Mouse (Mus musculus) ES-E14 (cell line): ENCODE measurements at regions not wholly inside any gene's neighbourhood (a gene's known extent, or its start where the extent isn't known, plus 50 kb on each side); places are given as distances from the start of the nearest gene placed in this dataset.

Experiments used
- DNase-seq: peaks from one replicate; pipeline ENCODE4 v3.0.0-alpha.2; 2013; ENCODE audit warnings: low read depth, low spot score
- H3K27ac ChIP-seq: 2 replicates; pipeline ENCODE4 v1.5.1; 2012; ENCODE audit warnings: low read depth, mild to moderate bottlenecking, low read length, moderate library complexity, mixed read lengths; ENCODE audit not compliant: poor library complexity, insufficient read depth, severe bottlenecking
- H3K36me3 ChIP-seq: 2 replicates; pipeline ENCODE4 v1.6.1; 2012; ENCODE audit warnings: mild to moderate bottlenecking, low read length, moderate library complexity, mixed read lengths; ENCODE audit not compliant: control insufficient read depth, poor library complexity, insufficient read depth, severe bottlenecking
- H3K4me1 ChIP-seq, 2 experiments: fragments of 150-350 bp in 1 of 2; sonication (generic) in 1 of 2; 2 replicates each; pipeline ENCODE4 v1.6.1; 2012; ENCODE audit warnings: low read length in 2 of 2, mild to moderate bottlenecking in 1 of 2, mixed read lengths in 1 of 2; ENCODE audit not compliant: control insufficient read depth in 2 of 2, insufficient read depth in 2 of 2, poor library complexity in 1 of 2
- H3K4me3 ChIP-seq, 2 experiments: fragments of 150-350 bp in 1 of 2; sonication (generic) in 1 of 2; 2 replicates each; pipeline ENCODE4 v1.5.1; 2012; ENCODE audit warnings: low read length in 2 of 2, low read depth in 1 of 2, mild to moderate bottlenecking in 1 of 2, mixed read lengths in 1 of 2; ENCODE audit not compliant: insufficient read depth in 1 of 2, poor library complexity in 1 of 2, severe bottlenecking in 1 of 2
- H3K9ac ChIP-seq: 2 replicates; pipeline ENCODE4 v1.6.1; 2012; ENCODE audit warnings: low read depth, mild to moderate bottlenecking, low read length, mixed read lengths; ENCODE audit not compliant: poor library complexity, insufficient read depth, severe bottlenecking
- H3K9me3 ChIP-seq: fragments of 150-350 bp; sonication (generic); 2 replicates; pipeline ENCODE4 v1.6.1; 2012; ENCODE audit warnings: low read depth, mild to moderate bottlenecking, low read length; ENCODE audit not compliant: control insufficient read depth, insufficient read depth
- CHD2 ChIP-seq: IDR thresholded peaks from 2 replicates; pipeline ENCODE4 v1.6.1; 2014; ENCODE audit warnings: mild to moderate bottlenecking, low read depth, low read length, inconsistent platforms
- HCFC1 ChIP-seq: IDR thresholded peaks from 2 replicates; pipeline ENCODE4 v1.6.1; 2012; ENCODE audit warnings: low read length, inconsistent platforms, borderline replicate concordance; ENCODE audit not compliant: insufficient read depth
- MAFK ChIP-seq: IDR thresholded peaks from 2 replicates; pipeline ENCODE4 v1.6.1; 2014; ENCODE audit warnings: mild to moderate bottlenecking, low read depth, low read length, inconsistent platforms; ENCODE audit not compliant: insufficient read depth
- ZC3H11A ChIP-seq: IDR thresholded peaks from 2 replicates; pipeline ENCODE4 v1.6.1; 2012; ENCODE audit warnings: low read depth, mild to moderate bottlenecking, inconsistent platforms, low read length, borderline replicate concordance
- ZNF384 ChIP-seq: IDR thresholded peaks from 2 replicates; pipeline ENCODE4 v1.6.1; 2012; ENCODE audit warnings: low read depth, low read length, inconsistent platforms
- in situ Hi-C, 2 experiments: fragments of 600-800 bp; cut with MboI; formaldehyde crosslinking; loops; one replicate each; pipeline ENCODE4 v1.15.1; 2025; ENCODE audit warnings: low sequenced_read_pairs in 2 of 2, inconsistent platforms in 1 of 2; ENCODE audit not compliant: unreplicated experiment in 2 of 2

DNA sequence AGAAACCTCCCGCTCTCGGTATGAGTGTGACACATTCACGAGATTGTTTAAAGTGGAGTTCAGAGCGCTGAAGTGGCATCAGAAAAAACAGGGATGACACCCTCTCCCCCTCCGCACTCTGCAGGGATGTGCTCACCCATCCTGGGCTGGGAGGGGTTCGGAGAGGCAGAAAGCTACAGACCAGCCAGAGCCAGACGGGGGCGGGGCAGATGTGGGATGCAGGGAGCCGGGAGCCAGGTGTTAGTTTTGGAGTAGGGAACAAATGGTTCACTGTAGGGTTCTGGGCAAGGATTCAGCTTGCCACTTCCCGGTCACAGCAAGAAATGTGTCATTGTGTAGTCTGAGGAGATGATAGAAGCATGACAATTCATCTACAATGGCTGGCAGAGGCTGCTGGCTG, 442.8 kb downstream of the Matn1 start:
- in situ Hi-C loops, result no loop called here
- no peak overlapping the region for H3K4me3 ChIP-seq
- H3K9me3 ChIP-seq, result no peaks in the 10 kb centered on the region
- H3K4me1 ChIP-seq, result no peaks in the 10 kb centered on the region
- H3K36me3 ChIP-seq, result no peaks in the 10 kb centered on the region
- no peak for DNase-seq
- no peak for TF ChIP-seq MAFK
- TF ChIP-seq HCFC1, result no peak
- no peak for TF ChIP-seq CHD2
- TF ChIP-seq ZNF384, result no peak
- H3K9ac ChIP-seq, result no peak overlapping the region
- no peak overlapping the region for H3K27ac ChIP-seq

DNA sequence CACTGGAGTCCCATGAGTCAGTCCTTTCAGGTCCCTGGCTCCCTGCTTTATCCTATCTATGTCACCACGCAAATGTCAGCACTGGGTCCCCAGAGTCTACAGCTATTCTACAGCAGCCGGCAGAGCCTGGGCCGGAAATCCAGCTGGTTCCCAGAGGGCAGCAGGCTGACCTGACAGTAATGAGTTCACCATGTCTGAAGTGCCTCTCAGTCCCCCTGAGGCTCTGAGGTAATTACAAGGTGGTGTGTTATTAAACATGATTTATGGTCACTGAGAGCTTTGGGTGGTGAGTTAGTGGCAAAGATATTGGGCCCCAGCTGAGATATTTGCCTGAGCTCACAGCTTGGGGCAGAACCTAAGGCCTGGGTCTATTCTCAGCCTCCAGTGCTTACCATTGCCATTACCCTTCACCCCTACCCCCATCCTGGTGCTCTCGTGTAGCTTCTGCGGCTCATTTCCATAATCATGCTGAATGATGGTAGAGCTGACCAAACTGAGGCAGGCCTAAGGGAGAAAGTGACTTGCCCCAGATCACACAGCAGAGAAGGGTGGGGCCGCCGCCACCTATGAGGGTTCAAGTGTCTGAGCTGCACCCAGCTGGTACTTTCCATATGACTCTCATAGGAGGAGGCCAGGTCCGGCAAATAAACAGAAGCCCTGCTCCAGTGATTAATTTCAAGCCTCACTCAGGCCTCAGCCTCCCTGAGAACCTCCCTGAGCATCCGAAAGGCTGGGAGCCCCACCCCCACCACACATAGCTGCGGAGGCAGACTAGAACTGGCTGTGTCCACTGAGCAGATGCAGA, 446.8 kb downstream of the Ptpru start:
- Histone ChIP-seq H3K9me3 (no peaks in the 10 kb centered on the region), H3K4me1 (no peaks in the 10 kb centered on the region), H3K36me3 (no peaks in the 10 kb centered on the region), H3K27ac (no peak overlapping the region), H3K4me3 (no peak overlapping the region), H3K9ac (no peak overlapping the region)
- no peak for DNase-seq
- TF ChIP-seq ZNF384, result no peak
- TF ChIP-seq CHD2, result no peak
- TF ChIP-seq HCFC1, result no peak
- TF ChIP-seq ZC3H11A, result no peak
- in situ Hi-C loops, result no loop called here

DNA sequence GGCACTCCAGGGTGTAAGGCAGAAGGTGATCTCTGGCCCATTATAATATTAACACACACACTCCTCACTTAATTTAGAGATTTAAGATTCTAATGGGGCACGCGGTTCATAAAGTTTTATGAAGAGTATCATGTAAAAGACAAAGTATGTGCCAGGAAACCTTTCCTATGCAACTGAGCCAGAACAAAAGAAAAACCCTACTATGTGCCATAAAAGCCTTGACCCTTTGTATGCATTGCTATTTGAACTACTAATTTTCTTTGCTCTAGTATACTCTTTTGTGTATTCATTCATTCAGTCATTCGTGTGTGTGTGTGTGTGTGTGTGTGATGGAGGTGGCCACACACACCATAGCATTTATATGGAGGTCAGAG, 446.2 kb downstream of the Ptpru start:
- no peak for DNase-seq
- Histone ChIP-seq H3K36me3 (no peaks in the 10 kb centered on the region), H3K4me3 (no peak overlapping the region), H3K9ac (no peak overlapping the region), H3K27ac (no peak overlapping the region), H3K4me1 (no peaks in the 10 kb centered on the region), H3K9me3 (no peaks in the 10 kb centered on the region)
- no peak for TF ChIP-seq ZC3H11A
- TF ChIP-seq ZNF384, result no peak
- no peak for TF ChIP-seq HCFC1
- TF ChIP-seq MAFK, result no peak
- TF ChIP-seq CHD2, result no peak
- in situ Hi-C loops, result no loop called here

DNA sequence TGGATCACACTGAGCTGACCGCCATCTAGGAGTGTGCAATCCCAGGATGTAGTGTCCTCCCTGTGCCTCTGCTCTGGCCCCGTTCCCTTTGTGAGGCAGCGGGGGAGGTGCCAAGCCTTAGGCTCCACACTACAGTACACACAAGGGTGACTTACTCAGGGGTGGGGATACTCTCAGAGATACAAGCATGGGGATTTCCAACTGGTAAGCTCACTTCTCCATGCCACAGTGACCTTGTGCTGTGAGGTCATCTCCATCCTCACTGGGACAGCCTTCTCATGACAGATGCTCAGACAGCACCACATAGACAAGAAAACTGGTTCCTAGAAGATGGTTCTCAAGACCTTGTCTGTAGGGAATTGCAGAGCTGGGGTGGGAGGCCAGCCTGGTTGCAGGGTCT, 445.6 kb downstream of the Ptpru start:
- TF ChIP-seq ZC3H11A (no peak), HCFC1 (no peak), MAFK (no peak), ZNF384 (no peak), CHD2 (no peak)
- no peaks in the 10 kb centered on the region for H3K36me3 ChIP-seq
- no peak for DNase-seq
- in situ Hi-C loops, result no loop called here
- H3K4me3 ChIP-seq, result no peak overlapping the region
- no peaks in the 10 kb centered on the region for H3K9me3 ChIP-seq
- no peaks in the 10 kb centered on the region for H3K4me1 ChIP-seq
- no peak overlapping the region for H3K27ac ChIP-seq
- H3K9ac ChIP-seq, result no peak overlapping the region
